Mouse (Mus musculus) CD4-positive, CD25-positive, alpha-beta regulatory T cell, adult 4 months (primary cell): ENCODE data around the gene Inafm1. TPM values are rescaled to one million over a fixed set of nuclear protein-coding genes. Genes with fewer than 3 reads are reported as not detected.
A peak's percentile ranks its signal among the peaks of the same experiment; 100 is the strongest.
"Not testable (repeated sequence)": the region's sequence is repeated elsewhere in the genome, so short reads cannot be mapped to it uniquely, and the experiment has no call there.

Experiments
- ATAC-seq: one replicate; pipeline ENCODE4 v1.8.0; 2017
- polyA plus RNA-seq, 2 experiments: library from polyadenylated mRNA; unstranded; fragments of 100-300 nt; shearing (Covaris generic); gene quantifications; one replicate each; pipeline ENCODE4 v1.2.1; 2017

Gene Inafm1
- polyA plus RNA-seq, 2 experiments from 2014 or later: 1.0 to 2.3 TPM

DNA sequence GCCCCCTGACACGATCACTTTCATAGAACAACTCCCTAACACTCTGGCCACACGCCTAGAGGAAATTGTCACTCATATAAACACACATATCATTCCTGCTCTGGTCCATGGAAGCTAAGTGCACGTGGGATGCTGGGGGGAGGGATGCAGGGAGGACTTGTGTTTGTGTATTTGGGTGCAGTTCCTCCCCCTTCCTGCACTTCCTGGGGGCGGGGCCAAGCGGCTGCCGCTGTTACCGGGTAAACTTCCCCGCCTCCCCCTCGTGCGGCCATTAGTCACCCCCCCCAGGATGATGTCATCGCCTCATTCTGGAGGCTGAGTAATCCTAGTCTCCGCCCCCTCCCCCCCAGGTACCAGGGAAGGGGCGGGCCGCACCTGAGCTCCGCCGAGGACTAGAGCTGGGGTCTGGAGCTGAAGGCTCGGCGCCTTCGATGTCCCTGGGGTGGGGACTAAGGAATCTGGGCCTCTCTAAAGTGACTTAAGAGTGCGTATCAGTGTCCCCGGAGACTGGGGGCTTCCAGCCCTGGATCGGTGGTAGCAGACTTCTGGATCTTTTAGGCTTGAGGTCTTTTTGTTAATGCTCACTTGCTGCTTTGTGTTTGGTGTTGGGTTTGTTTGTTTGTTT, 23.5 kb upstream of the Inafm1 start:
- peak; percentile 64 for ATAC-seq

DNA sequence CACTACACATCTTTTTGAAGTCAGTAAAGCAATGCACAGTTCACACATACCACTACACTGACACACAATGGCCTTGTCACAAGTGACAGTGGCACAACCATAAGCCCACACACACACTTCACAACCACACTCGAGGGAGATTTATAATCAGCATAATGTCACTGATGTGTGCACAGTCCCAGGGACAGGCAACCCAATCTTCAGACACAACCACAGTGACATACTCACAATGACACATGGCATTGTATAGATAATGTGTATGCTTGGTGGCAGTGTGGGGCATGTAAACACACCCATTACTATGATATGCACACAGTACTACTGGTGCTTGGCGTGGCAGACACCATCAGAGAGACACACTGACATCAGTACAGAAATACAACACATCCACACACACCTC, 22.7 kb upstream of the Inafm1 start:
- ATAC-seq: no peak

- ATAC-seq: peak; percentile 67
These were observed 22.0 kb upstream of the Inafm1 start for GRCm38 (mm10) chr7:16295321-16295900.

DNA sequence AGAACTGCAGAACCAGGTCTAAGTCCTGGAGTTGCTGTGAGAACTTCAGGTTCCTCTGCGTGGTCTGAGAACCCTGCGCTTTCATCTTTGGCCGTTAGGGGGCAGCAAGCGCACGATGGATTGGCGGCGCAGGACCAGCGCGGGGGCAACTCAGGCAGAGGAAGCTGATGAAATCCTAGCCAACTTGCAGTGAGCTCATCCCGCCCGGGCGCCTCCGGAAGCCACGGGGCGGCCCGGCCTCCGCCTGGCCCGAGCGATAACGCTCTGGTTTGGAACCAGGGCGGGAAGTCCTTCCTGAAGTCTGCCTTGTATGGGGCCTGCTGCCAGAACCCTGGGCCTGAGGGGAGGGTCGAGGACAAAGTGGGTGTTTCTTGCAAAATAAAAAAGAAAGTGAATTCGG, 21.4 kb upstream of the Inafm1 start:
- peak; percentile 64 for ATAC-seq

- ATAC-seq: no peak
These were observed 20.9 kb upstream of the Inafm1 start for GRCm38 (mm10) chr7:16294346-16294745.

GRCm38 (mm10) chr7:16287791-16288190, 14.4 kb upstream of the Inafm1 start:
- ATAC-seq: no peak

GRCm38 (mm10) chr7:16287016-16287415, 13.6 kb upstream of the Inafm1 start:
- no peak for ATAC-seq

DNA sequence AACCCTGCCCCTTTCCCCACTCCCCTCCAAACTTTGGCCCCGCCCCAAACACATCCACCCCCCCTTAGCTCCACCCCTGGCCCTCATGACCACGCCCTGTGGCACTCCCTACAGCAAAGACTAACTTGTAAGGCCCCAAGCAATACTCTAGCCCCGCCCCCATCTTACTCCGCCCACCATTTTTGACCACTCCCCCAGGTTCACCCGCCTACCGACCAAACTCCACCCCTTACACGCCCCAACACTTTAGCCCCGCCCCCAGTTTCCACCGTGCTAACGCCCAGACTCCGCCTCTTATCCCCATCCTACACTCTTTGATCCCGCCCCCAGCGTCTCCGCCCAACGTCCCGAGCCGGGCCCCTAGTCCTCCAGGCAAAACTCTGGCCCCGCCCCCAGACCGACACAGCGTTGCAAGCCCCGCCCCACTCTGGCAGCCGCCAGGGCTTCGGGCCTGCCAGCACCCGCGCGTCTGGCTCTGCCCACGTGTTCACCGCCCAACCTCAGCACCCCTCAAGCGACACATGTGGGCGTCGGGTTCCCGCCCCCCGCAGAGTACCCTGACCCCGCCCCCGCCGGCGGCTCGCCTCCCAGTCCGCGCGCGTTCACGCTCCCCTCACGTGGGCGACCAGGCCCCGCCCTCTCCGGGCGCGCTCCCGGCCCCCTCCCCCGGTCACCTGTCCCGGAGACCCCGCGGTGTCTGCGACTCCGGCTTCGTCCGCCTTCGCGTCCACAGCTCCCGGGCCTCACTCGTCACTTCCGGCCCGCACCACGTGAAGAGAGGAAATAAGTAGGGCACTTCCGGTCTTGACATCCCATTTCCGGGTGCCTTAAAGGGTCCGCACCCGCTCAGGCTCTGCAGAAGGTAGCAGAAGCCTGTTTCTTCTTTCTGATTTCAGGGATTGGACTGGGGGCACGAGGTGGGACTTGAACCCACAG, 12.9 kb upstream of the Inafm1 start, which contains the start of gene Ccdc9:
Gene Ccdc9 (minus strand): TSS at position 770 of the 936 bp plus-strand sequence.
- ATAC-seq: peak; percentile 81

DNA sequence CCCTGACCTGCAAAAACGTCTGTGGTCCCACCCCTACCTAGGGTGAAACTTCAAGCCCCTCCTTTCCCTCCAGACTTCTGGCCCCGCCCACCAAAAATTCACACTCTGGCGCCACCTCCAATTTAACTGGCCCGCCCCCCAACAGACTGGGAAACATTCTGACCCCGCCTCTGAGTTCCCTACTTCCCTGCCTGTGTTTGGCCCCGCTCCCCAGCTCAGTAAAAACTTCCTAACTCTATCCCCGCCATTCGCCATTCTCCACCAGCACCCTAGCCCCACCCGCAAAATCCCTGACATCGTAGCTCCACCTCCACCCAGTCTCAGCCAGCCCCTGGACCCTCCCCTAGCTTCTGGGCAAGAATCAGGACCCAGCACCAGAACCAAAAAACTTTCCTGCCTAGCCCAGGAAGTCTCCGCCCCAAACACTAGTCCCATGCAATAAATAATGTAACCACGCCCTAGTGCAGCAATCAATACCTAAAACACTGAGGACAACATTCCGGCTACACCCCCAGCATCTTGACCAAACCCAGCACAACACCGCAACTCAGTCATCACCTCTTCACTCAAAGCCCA, 12.1 kb upstream of the Inafm1 start:
- ATAC-seq: peak; percentile 25

GRCm38 (mm10) chr7:16284904-16285303, 11.5 kb upstream of the Inafm1 start:
- no peak for ATAC-seq

GRCm38 (mm10) chr7:16284001-16284400, 10.6 kb upstream of the Inafm1 start:
- no peak for ATAC-seq

DNA sequence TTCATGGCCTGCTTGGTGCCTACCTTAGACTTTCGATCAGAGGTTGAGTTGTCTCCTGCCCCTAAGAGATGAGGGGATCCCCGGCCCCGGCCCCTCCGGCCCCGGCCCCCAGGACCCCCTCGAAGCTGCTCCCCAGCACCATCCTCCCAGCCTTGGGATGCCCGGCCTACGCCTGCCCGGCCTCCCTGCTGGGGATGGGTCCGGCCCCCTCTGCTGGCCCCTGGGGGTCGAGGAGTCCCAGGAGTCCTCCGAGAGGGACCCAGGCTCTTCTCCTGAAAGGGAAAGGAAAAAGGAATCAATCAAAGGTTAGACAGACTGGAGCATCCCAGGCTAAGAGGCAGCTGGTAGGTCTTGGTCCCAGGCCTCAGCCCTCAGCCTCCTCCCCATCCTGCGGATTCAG, 8.9 kb upstream of the Inafm1 start:
- ATAC-seq: no peak

GRCm38 (mm10) chr7:16280721-16281120, 7.3 kb upstream of the Inafm1 start:
- no peak for ATAC-seq

GRCm38 (mm10) chr7:16274922-16275890, 1.8 kb upstream of the Inafm1 start:
- no peak for ATAC-seq

DNA sequence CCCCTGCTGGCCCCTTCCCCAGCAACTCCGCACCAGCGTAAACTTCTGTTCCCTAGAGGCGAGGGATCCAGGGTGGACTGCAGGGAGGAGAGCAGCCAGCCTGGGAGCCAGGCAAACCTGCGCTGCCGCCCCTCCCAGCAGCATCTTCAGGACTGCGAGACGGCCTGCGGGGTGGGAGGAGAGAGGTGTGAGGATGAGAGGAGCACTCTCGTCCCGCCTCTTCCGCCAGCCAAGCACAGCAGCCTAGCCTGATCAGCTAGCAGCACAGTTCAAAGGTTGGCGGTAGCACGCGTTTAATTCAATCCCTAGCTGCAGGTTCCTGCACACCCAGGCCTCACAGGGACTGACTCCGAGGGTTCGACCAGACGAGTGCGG, 336 bp upstream of the Inafm1 start:
- ATAC-seq: peak; percentile 83

GRCm38 (mm10) chr7:16272681-16273080, 736 bp downstream of the Inafm1 start:
- ATAC-seq: peak; percentile 41

DNA sequence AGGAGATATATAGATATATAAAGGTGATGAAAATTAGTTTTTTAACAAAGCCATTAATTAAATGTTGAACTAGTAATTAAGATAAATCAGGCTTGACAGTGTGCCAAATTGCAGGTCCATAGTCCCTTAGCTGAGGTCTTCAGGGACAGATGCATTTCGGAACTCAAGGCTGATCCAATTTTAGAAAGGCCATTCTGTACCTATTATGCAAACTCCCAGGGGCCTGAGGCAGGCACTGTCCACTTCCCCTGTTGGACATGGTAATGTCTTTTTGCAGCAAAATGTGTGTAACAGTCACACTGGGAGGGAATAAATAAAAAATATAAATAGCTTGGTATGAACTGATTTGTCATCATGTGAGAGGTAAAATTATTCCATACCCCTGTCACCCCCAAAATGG, 2.3 kb downstream of the Inafm1 start:
- ATAC-seq: no peak

DNA sequence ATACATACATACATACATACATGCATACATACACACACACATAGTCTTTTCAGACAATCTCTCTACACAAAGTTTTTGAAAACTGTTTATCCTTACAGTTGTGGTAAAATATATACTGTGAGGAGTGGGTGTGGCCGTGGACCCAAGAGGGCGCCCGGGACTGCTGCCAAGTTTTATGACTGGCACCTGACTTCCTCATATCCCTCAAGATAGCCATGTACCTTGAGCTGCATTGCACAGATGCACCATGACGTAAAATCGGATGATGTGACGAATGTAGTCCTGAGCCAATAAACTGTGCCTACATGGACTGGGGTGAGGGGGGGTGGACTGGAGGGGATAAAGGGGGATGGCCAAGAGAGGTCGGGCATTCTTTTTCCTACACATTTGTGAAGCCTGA, 6.8 kb downstream of the Inafm1 start:
- ATAC-seq: not testable (repeated sequence)

DNA sequence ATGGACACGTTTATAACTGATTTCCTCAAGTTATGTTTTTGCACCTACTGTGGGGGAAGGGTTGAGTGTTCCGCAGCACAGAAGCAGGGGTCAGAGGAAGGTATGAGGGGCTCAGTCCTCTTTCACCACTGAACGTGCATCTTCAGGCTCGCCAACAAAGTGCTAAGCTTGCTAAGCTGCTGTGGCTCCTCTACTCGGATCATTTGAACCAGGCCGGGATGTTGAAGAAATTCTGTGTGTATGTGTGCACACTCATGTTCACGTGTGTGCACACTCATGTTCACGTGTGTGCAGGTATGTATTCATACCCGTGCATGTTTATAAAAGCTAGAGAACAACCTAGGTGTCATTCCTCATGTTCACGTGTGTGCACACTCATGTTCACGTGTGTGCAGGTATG, 7.6 kb downstream of the Inafm1 start:
- no peak for ATAC-seq

DNA sequence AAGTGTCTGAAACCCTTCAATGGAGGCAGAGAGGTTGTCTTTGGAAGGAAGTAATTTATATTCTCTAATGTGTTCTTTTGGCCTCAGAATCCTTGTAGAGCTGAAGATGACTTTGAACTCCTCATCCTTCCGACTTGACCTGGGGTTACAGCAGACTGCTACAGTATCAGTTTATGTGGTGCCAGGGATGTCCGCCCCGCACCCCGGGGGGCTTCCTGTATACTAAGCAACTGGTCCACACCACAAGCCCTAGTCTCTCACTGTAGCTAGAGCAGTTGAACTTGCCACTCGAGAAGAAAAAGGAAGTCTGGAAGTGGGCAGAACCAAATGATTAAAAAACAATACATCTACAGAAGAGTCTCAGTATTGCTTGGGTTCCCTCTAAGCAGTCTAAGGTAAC, 9.6 kb downstream of the Inafm1 start:
- no peak for ATAC-seq

DNA sequence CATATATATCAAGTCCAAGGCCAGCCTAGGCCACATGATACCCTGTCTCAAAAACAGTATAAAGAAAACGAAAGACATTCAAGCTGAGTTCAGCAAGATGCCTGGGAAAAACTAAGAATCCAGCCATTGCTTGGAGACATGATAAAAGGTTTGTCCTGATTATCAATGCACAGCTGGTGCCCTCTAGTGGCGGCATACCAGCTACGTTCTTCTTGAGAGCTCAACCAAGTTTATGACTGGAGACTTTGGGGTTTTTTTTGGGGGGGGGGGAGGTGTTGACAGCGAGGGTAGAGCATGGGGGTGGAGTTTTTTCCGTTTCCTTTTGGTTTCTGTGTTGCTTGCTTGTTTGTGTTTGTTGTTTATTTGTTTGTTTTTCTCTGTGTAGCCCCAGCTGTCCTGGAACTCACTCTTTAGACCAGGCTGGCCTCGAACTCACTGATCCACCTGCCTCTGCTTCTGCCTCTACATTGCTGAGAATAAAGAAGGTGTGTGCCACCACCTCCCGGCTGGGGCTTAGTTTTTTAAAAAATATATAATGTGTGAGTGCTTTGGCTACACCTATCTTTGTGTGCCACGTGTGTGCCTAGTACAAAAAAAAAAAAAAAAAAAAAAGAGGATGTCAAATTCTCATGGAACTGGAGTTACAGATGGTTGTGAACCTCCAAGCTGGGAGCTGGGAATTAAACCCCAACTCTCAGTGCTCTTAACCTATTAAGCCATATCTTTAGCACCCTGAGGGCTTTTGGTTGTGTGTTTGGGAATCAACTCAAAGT, 10.2 kb downstream of the Inafm1 start:
- ATAC-seq: peak; percentile 81
